Mouse (Mus musculus): ENCODE data around the gene Psenen.

DNA sequence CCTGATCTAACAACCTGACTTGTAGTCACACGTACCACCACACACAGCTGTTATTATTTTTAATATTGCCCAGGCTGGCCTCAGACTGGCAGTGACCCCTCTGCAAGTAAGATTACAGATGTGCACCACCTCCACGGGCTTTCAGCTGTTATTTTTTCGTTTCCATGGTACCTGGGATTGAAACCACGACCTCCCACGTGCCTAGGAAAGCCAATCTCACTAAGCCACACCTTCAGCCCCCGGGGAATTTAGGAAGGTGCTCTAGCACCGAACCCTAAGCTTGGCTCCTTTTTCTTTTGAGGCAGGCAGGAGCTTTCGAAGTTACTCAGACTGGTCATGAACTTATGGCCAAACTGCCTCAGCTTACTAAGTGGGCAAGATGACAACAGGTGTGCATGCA, 41.0 kb upstream of the Psenen start:
- no peak for TF ChIP-seq CTCF (IDR thresholded peaks at IDR 0.05; ENCODE audit: low read depth)
- TF ChIP-seq EP300 (optimal IDR thresholded peaks at IDR 0.05) = no peak

Data from stomach, postnatal 0 days (tissue).